20 mouse cellular contexts compared by ENCODE assay signal in the genomic region with DNA sequence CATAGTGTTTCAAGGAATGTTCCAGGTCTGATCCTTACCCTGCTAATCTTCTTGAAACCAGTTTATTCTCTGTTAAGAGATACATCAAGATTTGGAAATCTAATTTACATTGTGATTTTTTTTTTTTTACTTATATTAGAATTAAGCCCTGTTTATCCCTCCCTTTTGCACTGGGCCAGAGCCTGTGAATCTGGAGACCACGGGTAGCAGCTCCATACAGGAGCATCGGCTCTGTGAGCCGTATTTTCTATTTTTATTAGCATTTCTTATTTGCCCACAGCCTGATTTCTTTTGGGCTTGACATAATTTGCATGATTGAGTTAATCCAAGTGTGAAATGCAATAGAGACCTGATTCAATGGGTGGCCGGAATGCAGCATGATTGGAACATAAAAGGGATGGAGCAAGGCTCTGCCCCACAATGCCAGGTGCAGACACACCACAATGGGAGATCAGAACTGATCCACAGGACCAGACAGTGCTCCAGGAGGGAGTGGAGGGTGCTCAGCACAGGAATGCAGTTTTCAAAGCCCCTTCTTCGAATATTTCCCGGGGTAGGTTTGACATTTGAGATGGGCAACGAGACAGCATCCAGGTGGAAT.
DNase-seq lines count a peak whose midpoint lies in the region; ATAC-seq and TF ChIP-seq lines count a peak whose summit lies in the region.
"Had no signal": no experiment of that assay in that cellular context is flagged by ENCODE, and none has a peak within 500 bp of the region (broad histone marks: within the 10 kb centered on the region; RNA-seq: fewer than 3 reads in every experiment).

No protein-coding gene starts in this region.

- no peaks in the 10 kb centered on the region for H3K27me3 ChIP-seq in hindbrain, embryonic 11.5 days (ENCODE audit: control insufficient read depth, insufficient read depth, low read length)
- no peaks in the 10 kb centered on the region for H3K27me3 ChIP-seq in hindbrain, embryonic 16.5 days (replicated peaks; ENCODE audit: control insufficient read depth, insufficient read depth, low read length)
- no peaks in the 10 kb centered on the region for H3K27me3 ChIP-seq in midbrain, embryonic 13.5 days
- H3K27me3 ChIP-seq in midbrain, postnatal 0 days (ENCODE audit: insufficient read depth, low read length), result no peaks in the 10 kb centered on the region
- H3K27me3 ChIP-seq: forebrain, embryonic 15.5 days; Patski had no signal

- H3K9ac ChIP-seq in hindbrain, embryonic 11.5 days (ENCODE audit: low read depth, low read length), result no peak overlapping the region
- H3K9ac ChIP-seq in hindbrain, embryonic 16.5 days (ENCODE audit: low read depth, low read length), result no peak overlapping the region
- no peak overlapping the region for H3K9ac ChIP-seq in midbrain, embryonic 13.5 days (replicated peaks)
- no peak overlapping the region for H3K9ac ChIP-seq in midbrain, postnatal 0 days (replicated peaks; ENCODE audit: low read length, poor library complexity, severe bottlenecking)
- H3K9ac ChIP-seq: forebrain, embryonic 15.5 days; heart, embryonic 15.5 days had no signal

- no peak for DNase-seq in hindbrain, embryonic 11.5 days (ENCODE audit: low spot score)
- no peak for DNase-seq in midbrain, postnatal 0 days (ENCODE audit: low spot score)
- peak; percentile 89 for DNase-seq in retina, postnatal 1 day
- no peak for DNase-seq in lung, postnatal 4 days
- DNase-seq in frontal cortex, postnatal 10 days (ENCODE audit: low spot score in 2 of 2), result no peak
- DNase-seq: adrenal gland, adult 2 months; adrenal gland, postnatal 25 days; cerebellum, adult 2 months; cerebellum, postnatal 10 days; gastrocnemius, postnatal 14 days; heart, adult 2 months; heart, postnatal 14 days had no signal

- no peaks in the 10 kb centered on the region for H3K9me3 ChIP-seq in hindbrain, embryonic 11.5 days (ENCODE audit: control insufficient read depth, low read length)
- no peaks in the 10 kb centered on the region for H3K9me3 ChIP-seq in hindbrain, embryonic 16.5 days (ENCODE audit: control insufficient read depth, low read length)
- H3K9me3 ChIP-seq in midbrain, embryonic 13.5 days, result no peaks in the 10 kb centered on the region
- H3K9me3 ChIP-seq in midbrain, postnatal 0 days (ENCODE audit: low read length), result no peaks in the 10 kb centered on the region
- H3K9me3 ChIP-seq: embryonic facial prominence, embryonic 10.5 days; forebrain, embryonic 15.5 days; heart, embryonic 15.5 days had no signal

- H3K27ac ChIP-seq in hindbrain, embryonic 11.5 days (ENCODE audit: low read depth, low read length), result no peak overlapping the region
- H3K27ac ChIP-seq in hindbrain, embryonic 16.5 days (ENCODE audit: low read depth, low read length), result no peak overlapping the region
- H3K27ac ChIP-seq in midbrain, embryonic 13.5 days, result 0 out of 2 replicates have a peak overlapping the region, but pooled peaks have one; percentile 35
- no peak overlapping the region for H3K27ac ChIP-seq in midbrain, postnatal 0 days (ENCODE audit: low read depth, low read length)
- H3K27ac ChIP-seq: embryonic facial prominence, embryonic 10.5 days; forebrain, embryonic 15.5 days; heart, adult 2 months; heart, embryonic 15.5 days; hindbrain, postnatal 0 days had no signal

- 58% methylated on average over 7 of the region's 7 CpGs for WGBS in hindbrain, embryonic 11.5 days
- 44% methylated on average over 7 of the region's 7 CpGs for WGBS in hindbrain, embryonic 16.5 days
- 24% methylated on average over 7 of the region's 7 CpGs for WGBS in midbrain, embryonic 13.5 days
- WGBS in midbrain, postnatal 0 days, result 34% methylated on average over 7 of the region's 7 CpGs

- no peak overlapping the region for H3K4me3 ChIP-seq in hindbrain, embryonic 11.5 days (ENCODE audit: low read depth, low read length)
- H3K4me3 ChIP-seq in hindbrain, embryonic 16.5 days (ENCODE audit: low read length), result no peak overlapping the region
- H3K4me3 ChIP-seq in midbrain, embryonic 13.5 days (replicated peaks), result no peak overlapping the region
- no peak overlapping the region for H3K4me3 ChIP-seq in midbrain, postnatal 0 days (ENCODE audit: low read depth, low read length)
- H3K4me3 ChIP-seq: embryonic facial prominence, embryonic 10.5 days; forebrain, embryonic 15.5 days; heart, adult 2 months; heart, embryonic 15.5 days had no signal

- no peaks in the 10 kb centered on the region for H3K36me3 ChIP-seq in hindbrain, embryonic 11.5 days (ENCODE audit: control insufficient read depth, insufficient read depth, low read length)
- no peaks in the 10 kb centered on the region for H3K36me3 ChIP-seq in hindbrain, embryonic 16.5 days (ENCODE audit: control insufficient read depth, insufficient read depth, low read length)
- no peaks in the 10 kb centered on the region for H3K36me3 ChIP-seq in midbrain, embryonic 13.5 days
- no peaks in the 10 kb centered on the region for H3K36me3 ChIP-seq in midbrain, postnatal 0 days (ENCODE audit: insufficient read depth, low read length)
- H3K36me3 ChIP-seq: embryonic facial prominence, embryonic 10.5 days; forebrain, embryonic 15.5 days; heart, embryonic 15.5 days had no signal

- peaks cover 3% of the 10 kb centered on the region; the same call in 1 of the 2 replicates for H3K4me1 ChIP-seq in hindbrain, embryonic 11.5 days (replicated peaks; ENCODE audit: control insufficient read depth, insufficient read depth, low read length)
- H3K4me1 ChIP-seq in hindbrain, embryonic 16.5 days (ENCODE audit: control insufficient read depth, insufficient read depth, low read depth, low read length), result no peaks in the 10 kb centered on the region; the same call in 1 of the 2 replicates
- peaks cover 29% of the 10 kb centered on the region for H3K4me1 ChIP-seq in midbrain, embryonic 13.5 days (replicated peaks)
- H3K4me1 ChIP-seq in midbrain, postnatal 0 days (ENCODE audit: insufficient read depth, low read length), result no peaks in the 10 kb centered on the region
- H3K4me1 ChIP-seq: heart, embryonic 15.5 days had no signal

- H3K4me2 ChIP-seq in hindbrain, embryonic 11.5 days (replicated peaks; ENCODE audit: low read depth, low read length), result no peak overlapping the region
- no peak overlapping the region for H3K4me2 ChIP-seq in hindbrain, embryonic 16.5 days (ENCODE audit: low read length)
- H3K4me2 ChIP-seq in midbrain, embryonic 13.5 days (replicated peaks), result no peak overlapping the region
- no peak overlapping the region for H3K4me2 ChIP-seq in midbrain, postnatal 0 days (ENCODE audit: low read depth, low read length, poor library complexity, severe bottlenecking)
- H3K4me2 ChIP-seq: forebrain, embryonic 15.5 days; heart, embryonic 11.5 days; heart, embryonic 15.5 days had no signal

- TF ChIP-seq CTCF in midbrain, postnatal 0 days (IDR thresholded peaks at IDR 0.05), result no peak

- peak; percentile 33; the same call in 1 of the 2 replicates for ATAC-seq in hindbrain, embryonic 11.5 days (ENCODE audit: low FRiP score)
- ATAC-seq in hindbrain, embryonic 16.5 days, result no peak
- ATAC-seq in midbrain, embryonic 13.5 days, result peak; percentile 66; the same call in 1 of the 2 replicates
- ATAC-seq in midbrain, postnatal 0 days (ENCODE audit: low FRiP score), result no peak
- ATAC-seq: forebrain, embryonic 15.5 days; hindbrain, postnatal 0 days; Patski had no signal

Comparison
In these comparisons a context has a peak if more than half of its experiments do, and no peak if none do; other contexts are left out.
1. ATAC-seq: peak in hindbrain, embryonic 11.5 days (single experiment) and midbrain, embryonic 13.5 days (single experiment); none in hindbrain, embryonic 16.5 days (single experiment) and midbrain, postnatal 0 days (single experiment).